Mouse (Mus musculus) R1 (cell line): ENCODE data around the gene Hes7.

Source experiments
- DNase-seq: peaks from one replicate; pipeline ENCODE4 v3.0.0-alpha.2; 2018; ENCODE audit warnings: low read depth, low spot score

Hes7 gene

DNA sequence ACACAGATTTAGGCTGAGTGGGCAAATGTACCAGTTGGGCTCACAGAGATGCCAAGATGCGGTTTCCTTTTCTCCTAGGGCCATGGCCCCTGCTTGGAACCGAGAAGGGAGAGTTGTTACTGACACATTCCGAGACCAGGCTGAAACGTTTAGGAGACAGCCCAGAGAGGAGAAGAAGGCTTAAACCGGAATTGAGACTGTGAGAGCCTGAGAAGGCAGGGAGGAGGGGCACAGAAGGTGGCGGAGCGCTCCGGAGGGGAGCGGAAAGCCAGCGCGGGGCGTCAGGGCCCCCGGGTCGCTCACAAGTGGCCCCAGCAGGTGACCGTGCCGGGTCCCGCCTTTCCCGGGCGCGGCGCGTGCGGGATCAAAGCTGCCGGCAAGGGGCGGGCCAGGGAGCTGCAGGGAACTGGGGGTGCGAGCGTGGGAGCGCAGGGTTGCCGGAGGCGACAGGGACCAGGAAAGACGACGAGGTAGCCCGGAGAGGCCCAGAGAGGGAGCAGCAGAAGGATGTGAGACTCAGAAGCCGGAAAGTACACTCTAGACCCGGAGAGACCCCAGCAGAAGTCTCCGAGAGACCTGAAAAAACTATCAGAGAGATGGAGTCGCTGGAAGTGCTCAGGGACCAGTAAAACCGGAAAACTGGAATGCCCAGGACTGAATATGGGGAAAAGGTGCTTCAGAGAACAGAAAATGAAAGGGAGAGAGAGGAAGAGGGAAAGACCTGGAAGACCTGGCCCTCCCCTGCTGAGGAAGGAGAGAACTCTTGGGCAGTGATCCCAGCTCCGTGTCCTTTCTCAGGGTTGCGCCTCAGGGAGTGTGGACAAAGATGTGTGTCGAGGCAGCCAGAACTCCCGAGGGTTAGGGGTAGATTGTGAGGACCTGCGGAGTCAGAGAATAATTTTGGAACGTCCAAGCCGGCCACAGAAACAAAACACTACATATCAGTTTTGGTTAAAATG, 2.2 kb upstream of the Hes7 start:
- DNase-seq = peak; percentile 66

DNA sequence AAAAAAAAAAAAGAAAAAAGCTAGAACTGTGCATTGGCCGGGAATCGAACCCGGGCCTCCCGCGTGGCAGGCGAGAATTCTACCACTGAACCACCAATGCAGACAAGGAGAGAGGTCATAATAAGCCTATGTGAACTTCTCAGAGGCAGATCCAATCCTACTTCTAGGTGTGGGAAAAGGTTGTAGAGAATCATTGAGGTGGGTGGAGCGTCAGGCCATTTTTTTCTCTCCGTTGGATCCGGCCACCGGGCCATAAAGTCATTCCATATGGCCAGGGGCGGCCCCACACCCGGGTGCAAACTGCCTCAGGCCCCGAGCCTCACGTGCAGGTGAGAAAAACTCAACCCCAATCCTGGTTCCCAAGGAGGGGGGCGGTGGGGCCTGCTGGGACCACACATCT, 1.4 kb upstream of the Hes7 start:
- DNase-seq = peak; percentile 86

- no peak for DNase-seq
These were observed 603 bp upstream of the Hes7 start for GRCm38 (mm10) chr11:69119446-69120155.

- DNase-seq = peak; percentile 25
These were observed 967 bp downstream of the Hes7 start for GRCm38 (mm10) chr11:69121001-69121740.

DNA sequence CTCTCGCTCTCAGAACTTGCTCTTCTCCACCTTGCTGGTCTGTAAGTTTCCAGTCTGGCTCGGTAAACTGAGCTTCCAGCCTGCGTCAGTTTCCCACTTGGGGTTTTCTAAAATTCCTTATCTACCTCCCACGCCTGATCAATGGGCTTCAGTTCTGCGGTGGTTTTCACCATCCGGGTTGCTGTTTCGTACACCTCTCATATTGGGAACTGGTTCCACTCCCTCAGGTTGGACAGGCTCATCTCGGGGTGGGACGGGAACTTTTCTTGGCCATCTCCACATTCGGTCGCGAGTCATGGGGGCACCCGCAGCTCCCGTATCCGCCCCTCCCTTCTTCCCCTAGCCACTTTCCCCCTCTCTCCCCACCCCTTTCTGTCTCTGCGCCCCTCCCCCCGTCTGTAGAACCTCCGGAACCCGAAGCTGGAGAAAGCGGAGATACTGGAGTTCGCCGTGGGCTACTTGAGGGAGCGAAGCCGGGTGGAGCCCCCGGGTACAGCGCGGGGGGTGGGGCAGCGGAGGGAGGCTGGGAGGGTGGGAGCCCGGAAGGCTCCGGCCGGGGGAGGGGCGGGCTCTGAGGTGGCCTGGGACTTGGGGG, 1.6 kb downstream of the Hes7 start:
- DNase-seq = peak; percentile 79

- peak; percentile 80 for DNase-seq
These were observed 2.2 kb downstream of the Hes7 start, which contains the start of gene 9130213A22Rik for GRCm38 (mm10) chr11:69122336-69122951. TSS of gene 9130213A22Rik (minus strand) at chr11:69122589.

GRCm38 (mm10) chr11:69123056-69123692, 3.0 kb downstream of the Hes7 start:
- peak; percentile 89 for DNase-seq

DNA sequence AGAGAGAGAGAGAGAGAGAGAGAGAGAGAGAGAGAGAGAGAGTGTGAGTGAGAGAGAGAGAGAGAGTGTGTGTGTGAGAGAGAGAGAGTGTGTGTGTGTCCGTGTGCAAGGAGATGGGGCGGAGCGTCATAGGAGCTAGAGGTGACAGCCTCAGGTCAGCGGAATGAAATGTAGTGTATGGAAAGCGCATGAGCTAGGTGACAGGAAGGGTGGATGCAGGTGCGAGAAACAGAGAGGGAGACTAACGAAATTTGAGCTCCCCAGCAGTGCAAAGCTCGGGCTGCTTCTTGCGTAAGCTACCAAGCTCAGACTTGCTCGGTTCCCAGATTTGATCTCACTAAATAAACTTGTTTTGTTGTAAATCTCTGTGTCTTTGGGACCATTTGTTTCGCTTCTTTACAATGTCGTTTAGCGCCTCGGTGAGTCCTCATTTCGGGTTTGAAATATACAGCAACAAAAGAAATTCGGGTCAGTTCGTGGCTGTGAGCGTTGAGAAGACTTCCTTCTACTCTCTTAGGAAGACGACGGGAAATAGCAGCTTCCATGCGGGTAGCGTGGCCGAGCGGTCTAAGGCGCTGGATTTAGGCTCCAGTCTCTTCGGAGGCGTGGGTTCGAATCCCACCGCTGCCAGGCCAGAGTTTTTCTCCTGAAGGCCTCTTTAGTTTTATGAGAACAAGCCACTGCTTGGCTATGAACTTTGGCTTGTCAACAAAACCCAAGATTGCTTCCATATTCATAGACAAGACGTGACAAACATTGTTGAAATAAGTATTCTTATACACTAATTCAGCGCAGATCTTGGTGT, 3.7 kb downstream of the Hes7 start:
- peak; percentile 96 for DNase-seq

DNA sequence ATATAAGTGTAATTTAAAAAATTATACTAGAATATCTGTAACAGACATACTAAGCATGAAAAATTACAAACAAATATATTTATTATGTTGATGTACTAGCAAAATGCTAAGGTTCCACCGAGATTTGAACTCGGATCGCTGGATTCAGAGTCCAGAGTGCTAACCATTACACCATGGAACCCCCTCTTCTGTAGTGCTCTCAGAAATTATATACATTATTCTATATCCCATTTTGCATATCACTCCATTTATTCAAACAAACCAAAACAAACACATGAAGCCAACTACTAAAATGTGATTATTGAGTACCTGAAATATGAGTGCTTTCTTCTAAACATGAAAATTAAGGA, 4.3 kb downstream of the Hes7 start:
- DNase-seq = no peak

- peak; percentile 97 for DNase-seq
These were observed 5.0 kb downstream of the Hes7 start for GRCm38 (mm10) chr11:69125041-69125851.

DNA sequence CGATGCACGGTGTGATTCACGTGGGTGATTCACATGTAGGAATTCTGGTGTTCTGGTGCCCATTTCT, 5.5 kb downstream of the Hes7 start, which contains the start of gene Aloxe3:
Gene Aloxe3, plus strand, starts transcription at position 45 of the 67 bp plus-strand sequence.
- no peak for DNase-seq

GRCm38 (mm10) chr11:69125919-69126705, 5.9 kb downstream of the Hes7 start:
- DNase-seq = peak; percentile 24

- DNase-seq = peak; percentile 32
These were observed 6.5 kb downstream of the Hes7 start for GRCm38 (mm10) chr11:69126706-69127095.

DNA sequence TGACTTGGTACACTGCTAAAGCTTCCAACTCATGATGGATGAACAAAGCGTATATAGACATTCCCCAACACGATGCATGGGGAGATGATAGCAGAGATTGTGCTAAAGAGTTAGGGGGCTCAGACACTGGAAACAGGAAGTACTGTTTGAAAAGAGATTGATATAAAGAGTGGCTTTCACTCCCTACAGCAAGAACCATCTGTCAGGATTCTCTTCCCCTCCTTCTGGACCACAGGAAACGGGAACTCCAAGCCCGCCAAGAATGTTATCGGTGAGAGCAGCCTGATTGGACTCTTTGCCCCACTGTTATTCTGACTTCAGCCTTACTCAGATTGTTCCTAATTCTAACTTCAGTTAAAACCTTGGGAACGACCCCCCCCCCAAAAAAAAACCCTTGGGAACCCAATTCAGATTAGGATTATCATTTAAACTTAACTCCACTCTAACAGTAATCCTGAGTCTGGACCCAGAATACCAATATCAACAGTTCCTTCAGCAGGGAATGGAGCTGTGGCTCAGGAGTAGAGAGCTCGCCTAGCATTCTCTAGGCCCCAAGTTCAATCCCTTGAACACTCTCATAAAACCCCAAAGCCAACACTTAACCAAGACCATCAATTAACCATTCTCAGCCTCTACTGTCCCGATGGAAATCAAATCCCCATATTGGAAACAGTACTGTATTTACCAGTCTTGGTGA, 8.4 kb downstream of the Hes7 start:
- DNase-seq = no peak

- DNase-seq = peak; percentile 94
These were observed 13.3 kb downstream of the Hes7 start for GRCm38 (mm10) chr11:69133566-69133922.

DNA sequence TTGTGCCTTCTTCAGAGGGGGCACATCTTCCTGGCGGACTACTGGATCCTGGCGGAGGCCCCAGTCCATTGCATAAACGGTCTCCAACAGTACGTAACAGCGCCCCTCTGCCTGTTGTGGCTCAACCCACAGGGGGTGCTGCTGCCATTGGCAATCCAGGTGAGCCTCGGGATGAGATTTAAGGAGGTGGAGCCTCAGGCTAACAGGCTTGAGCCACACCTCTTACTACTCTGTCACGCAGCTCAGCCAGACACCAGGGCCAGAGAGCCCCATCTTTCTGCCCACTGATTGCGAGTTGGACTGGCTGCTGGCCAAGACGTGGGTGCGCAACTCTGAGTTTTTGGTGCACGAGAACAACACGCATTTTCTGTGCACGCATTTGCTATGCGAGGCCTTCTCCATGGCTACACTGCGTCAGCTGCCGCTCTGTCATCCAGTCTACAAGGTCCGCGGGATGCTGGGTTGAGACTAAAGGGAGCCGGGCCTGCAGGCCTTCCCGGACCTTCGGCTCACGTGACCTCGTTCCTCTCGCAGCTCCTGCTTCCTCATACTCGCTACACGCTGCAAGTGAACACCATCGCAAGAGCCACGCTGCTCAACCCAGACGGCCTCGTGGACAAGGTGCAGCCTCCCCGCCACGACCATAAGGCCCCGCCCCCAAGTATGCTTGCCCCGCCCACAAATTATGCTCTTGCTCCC, 13.9 kb downstream of the Hes7 start:
- DNase-seq = peak; percentile 92

DNA sequence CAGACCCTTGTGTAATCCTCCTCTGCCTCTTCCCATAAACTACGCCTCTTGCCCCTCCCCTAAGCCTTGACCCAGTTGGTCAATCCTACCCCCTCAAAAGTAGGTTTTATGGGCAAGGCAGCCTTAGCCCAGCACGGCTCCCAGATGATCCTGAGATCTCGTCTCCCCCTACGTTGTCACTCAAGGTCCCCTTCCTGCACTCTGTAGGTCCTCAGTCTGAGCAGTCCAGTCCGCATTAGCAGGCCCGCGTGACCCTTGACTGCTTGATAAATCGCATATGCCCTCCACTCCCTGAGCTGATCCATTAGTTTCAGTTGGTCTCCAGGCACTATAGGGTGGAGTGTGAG, 14.4 kb downstream of the Hes7 start:
- no peak for DNase-seq

GRCm38 (mm10) chr11:69135361-69135760, 15.2 kb downstream of the Hes7 start:
- DNase-seq = no peak
